Mouse (Mus musculus) embryonic facial prominence, embryonic 11.5 days (tissue): ENCODE measurements around the gene Daam1. TPM values are rescaled to one million over a fixed set of nuclear protein-coding genes. Genes with fewer than 3 reads are reported as not detected.

Experiments
- ATAC-seq: fragments of 200-750 bp; cut with Nextera tagmentation; replicated peaks from 2 replicates; pipeline ENCODE4 v1.8.0; 2017; ENCODE audit warnings: low read depth; ENCODE audit not compliant: insufficient number of reproducible peaks, low FRiP score, low TSS enrichment
- DNase-seq: peaks from one replicate; pipeline ENCODE4 v3.0.0-alpha.2; 2015; ENCODE audit warnings: low spot score
- H3K27ac ChIP-seq: fragments of 300-500 bp; sonication (generic); replicated peaks from 2 replicates; pipeline ENCODE4 v1.5.1; 2014; ENCODE audit warnings: mild to moderate bottlenecking, low read depth, low read length, control low read depth
- H3K27me3 ChIP-seq: fragments of 300-500 bp; sonication (generic); 2 replicates; pipeline ENCODE4 v1.6.1; 2014; ENCODE audit warnings: mild to moderate bottlenecking, low read length, moderate library complexity, mixed read lengths; ENCODE audit not compliant: control insufficient read depth, insufficient read depth
- H3K36me3 ChIP-seq: fragments of 300-500 bp; sonication (generic); replicated peaks from 2 replicates; pipeline ENCODE4 v1.6.1; 2014; ENCODE audit warnings: low read depth, mild to moderate bottlenecking, low read length, moderate library complexity, mixed read lengths; ENCODE audit not compliant: control insufficient read depth, insufficient read depth
- H3K4me1 ChIP-seq: fragments of 300-500 bp; sonication (generic); 2 replicates; pipeline ENCODE4 v1.6.1; 2014; ENCODE audit warnings: low read length, mixed read lengths; ENCODE audit not compliant: control insufficient read depth, insufficient read depth
- H3K4me2 ChIP-seq: fragments of 300-500 bp; sonication (generic); 2 replicates; pipeline ENCODE4 v1.6.1; 2014; ENCODE audit warnings: low read depth, mild to moderate bottlenecking, control low read depth, low read length, moderate library complexity
- H3K4me3 ChIP-seq: fragments of 300-500 bp; sonication (generic); 2 replicates; pipeline ENCODE4 v1.5.1; 2014; ENCODE audit warnings: low read depth, low read length, control low read depth
- H3K9ac ChIP-seq: fragments of 300-500 bp; sonication (generic); replicated peaks from 2 replicates; pipeline ENCODE4 v1.6.1; 2014; ENCODE audit warnings: mild to moderate bottlenecking, control low read depth, low read length
- H3K9me3 ChIP-seq: fragments of 300-500 bp; sonication (generic); replicated peaks from 2 replicates; pipeline ENCODE4 v1.6.1; 2016; ENCODE audit warnings: mild to moderate bottlenecking, low read length, inconsistent platforms, mixed read lengths; ENCODE audit not compliant: control insufficient read depth
- WGBS: fragments of 180-500 bp; shearing (Covaris S2); extraction: QIAGEN DNeasy Blood & Tissue Kit; methylation state at CpG from one replicate; pipeline ENCODE4 v1.1.7; 2014; 5-methylcytosine and 5-hydroxymethylcytosine counted together
- polyA plus RNA-seq: library from polyadenylated mRNA; unstranded; fragments of >200 nt; fragmentation: Nextera tagmentation; extraction: Ambion mirVana; gene quantifications from 2 replicates; pipeline ENCODE4 v1.2.1, GENCODE M21; 2014

Daam1 gene
- polyA plus RNA-seq, 1 experiment from 2014 or later, result 16.3 TPM

DNA sequence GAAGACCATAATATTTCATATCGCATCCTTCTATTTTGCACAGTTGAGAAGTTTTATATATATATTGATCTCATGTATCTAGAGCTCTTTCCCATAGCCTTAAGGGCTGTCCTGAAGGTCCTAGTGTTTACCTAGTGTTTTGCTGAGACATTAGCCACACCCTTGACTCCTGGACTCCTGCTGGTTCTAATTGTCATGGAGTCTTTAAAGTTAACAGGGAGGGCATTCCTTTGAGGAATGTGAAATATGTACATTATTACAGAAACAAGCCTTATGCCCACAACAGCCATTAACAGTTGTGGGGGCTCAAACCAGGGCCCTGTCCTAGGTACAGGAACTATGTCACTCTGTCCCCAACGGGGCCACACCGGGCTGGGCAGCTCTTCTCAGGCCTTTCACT, 180.5 kb downstream of the Daam1 start:
- H3K27ac ChIP-seq, result no peak overlapping the region
- H3K9me3 ChIP-seq, result no peaks in the 10 kb centered on the region
- no peak overlapping the region for H3K4me3 ChIP-seq
- DNase-seq, result no peak
- H3K27me3 ChIP-seq, result no peaks in the 10 kb centered on the region
- H3K36me3 ChIP-seq, result no peaks in the 10 kb centered on the region
- H3K4me1 ChIP-seq, result no peaks in the 10 kb centered on the region
- ATAC-seq, result no peak
- H3K9ac ChIP-seq, result no peak overlapping the region
- 85% methylated on average over 3 of the region's 3 CpGs for WGBS
- H3K4me2 ChIP-seq, result no peak overlapping the region

DNA sequence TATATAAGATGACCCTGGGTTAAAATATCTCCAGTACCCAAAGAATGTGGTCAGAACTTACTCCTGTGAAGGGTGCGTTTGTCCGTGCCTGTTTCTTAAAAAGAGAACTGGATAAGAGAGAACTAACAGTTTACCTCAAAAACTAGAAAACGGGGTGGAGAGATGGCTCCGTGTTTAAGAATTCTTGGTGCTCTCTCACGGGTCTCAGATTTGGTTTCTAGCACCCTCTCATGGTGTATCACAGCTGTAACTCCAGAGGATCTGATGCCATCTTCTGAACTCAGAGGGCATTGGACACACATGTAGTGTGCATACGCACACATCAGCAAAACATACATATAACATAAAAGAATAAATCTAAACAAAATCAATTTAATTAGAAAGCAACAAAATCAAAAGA, 181.2 kb downstream of the Daam1 start:
- no peak for ATAC-seq
- no peak overlapping the region for H3K9ac ChIP-seq
- WGBS, result 93% methylated on average over 6 of the region's 6 CpGs
- no peak overlapping the region for H3K4me3 ChIP-seq
- DNase-seq, result no peak
- H3K4me2 ChIP-seq, result no peak overlapping the region
- no peaks in the 10 kb centered on the region for H3K4me1 ChIP-seq
- no peak overlapping the region for H3K27ac ChIP-seq
- no peaks in the 10 kb centered on the region for H3K9me3 ChIP-seq
- no peaks in the 10 kb centered on the region for H3K36me3 ChIP-seq
- H3K27me3 ChIP-seq, result no peaks in the 10 kb centered on the region

DNA sequence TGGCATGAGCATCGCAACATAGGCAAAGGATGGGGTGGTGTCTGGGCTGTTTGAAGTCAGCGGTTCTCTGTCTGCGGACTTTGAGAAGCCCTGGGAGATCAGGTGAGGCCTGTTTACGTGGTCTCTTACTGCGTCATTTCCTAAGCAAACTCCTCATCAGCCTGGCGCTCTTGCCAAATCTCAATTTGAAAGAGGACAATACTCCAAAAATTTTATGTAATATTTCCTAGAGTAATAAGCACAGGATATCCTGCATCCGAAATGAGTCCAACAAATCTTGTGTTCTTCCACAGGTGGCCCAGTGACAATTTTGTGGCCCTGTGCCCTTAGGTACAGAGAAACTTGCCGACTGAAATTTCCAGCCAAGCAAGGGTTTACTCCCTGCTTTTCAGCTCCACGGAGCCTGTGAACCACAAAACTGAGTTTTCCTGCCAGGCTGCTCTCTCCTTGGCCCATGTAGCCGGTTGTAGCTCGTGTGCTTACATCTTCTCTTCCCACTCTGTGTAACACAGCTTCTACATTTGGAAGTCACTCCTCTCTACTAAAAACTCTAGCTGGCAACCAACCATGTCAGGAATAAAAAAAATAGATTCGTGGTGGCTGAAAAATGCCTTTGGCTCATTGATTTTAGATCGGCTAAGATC, 183.0 kb downstream of the Daam1 start:
- no peak overlapping the region for H3K27ac ChIP-seq
- H3K27me3 ChIP-seq, result no peaks in the 10 kb centered on the region
- H3K36me3 ChIP-seq, result no peaks in the 10 kb centered on the region
- H3K4me3 ChIP-seq, result no peak overlapping the region
- ATAC-seq, result no peak
- no peak for DNase-seq
- H3K9ac ChIP-seq, result no peak overlapping the region
- H3K4me2 ChIP-seq, result no peak overlapping the region
- H3K4me1 ChIP-seq, result no peaks in the 10 kb centered on the region
- H3K9me3 ChIP-seq, result no peaks in the 10 kb centered on the region
- 85% methylated on average over 13 of the region's 13 CpGs for WGBS

DNA sequence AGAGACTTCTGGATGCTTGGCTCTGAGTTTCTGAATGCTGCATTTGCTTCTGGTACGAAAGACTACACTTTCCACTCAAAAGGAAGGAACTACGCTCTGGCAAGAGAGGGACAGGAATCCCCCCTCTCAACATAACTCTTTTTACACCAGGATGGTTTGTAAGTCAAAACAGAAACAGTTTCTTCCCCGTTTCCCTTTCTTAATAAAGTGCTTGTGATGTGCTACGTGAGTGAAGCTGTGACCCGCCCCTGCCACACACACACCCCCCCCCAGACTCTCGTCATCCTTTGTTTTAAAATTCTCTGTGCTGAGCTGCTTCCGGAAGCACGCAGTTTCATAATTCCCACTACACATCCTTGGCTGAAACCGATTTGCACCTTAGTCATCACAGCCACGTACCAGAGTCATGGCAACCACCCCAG, 183.5 kb downstream of the Daam1 start:
- DNase-seq (no peak), ATAC-seq (no peak)
- Histone ChIP-seq H3K27ac (no peak overlapping the region), H3K9ac (no peak overlapping the region), H3K27me3 (no peaks in the 10 kb centered on the region), H3K4me2 (no peak overlapping the region), H3K9me3 (no peaks in the 10 kb centered on the region), H3K4me3 (no peak overlapping the region), H3K36me3 (no peaks in the 10 kb centered on the region), H3K4me1 (no peaks in the 10 kb centered on the region)
- 68% methylated on average over 10 of the region's 10 CpGs for WGBS

DNA sequence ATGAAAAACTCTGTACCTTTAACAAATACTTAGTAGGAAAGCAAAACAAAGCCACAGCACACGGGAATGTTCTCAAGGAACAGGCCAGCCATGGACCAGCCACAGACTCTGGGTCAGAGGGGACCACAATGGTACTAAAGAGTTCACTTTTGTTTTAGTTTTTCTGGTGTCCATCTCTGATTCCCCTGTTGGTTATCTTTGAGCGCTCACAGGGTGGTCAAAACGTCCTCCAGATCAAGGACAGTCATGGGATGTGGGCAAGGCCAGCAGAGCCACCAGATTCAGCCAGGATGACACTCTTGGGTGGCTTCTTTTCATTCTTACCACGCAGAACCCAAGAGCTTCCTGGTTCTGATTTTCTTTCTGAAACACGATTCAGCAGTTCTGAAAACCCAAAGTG, 184.4 kb downstream of the Daam1 start:
- no peak overlapping the region for H3K4me3 ChIP-seq
- WGBS, result 75% methylated on average over 5 of the region's 5 CpGs
- no peak overlapping the region for H3K9ac ChIP-seq
- no peaks in the 10 kb centered on the region for H3K27me3 ChIP-seq
- DNase-seq (no peak), ATAC-seq (no peak)
- H3K27ac ChIP-seq, result no peak overlapping the region
- no peaks in the 10 kb centered on the region for H3K9me3 ChIP-seq
- H3K36me3 ChIP-seq, result no peaks in the 10 kb centered on the region
- no peak overlapping the region for H3K4me2 ChIP-seq
- H3K4me1 ChIP-seq, result no peaks in the 10 kb centered on the region

DNA sequence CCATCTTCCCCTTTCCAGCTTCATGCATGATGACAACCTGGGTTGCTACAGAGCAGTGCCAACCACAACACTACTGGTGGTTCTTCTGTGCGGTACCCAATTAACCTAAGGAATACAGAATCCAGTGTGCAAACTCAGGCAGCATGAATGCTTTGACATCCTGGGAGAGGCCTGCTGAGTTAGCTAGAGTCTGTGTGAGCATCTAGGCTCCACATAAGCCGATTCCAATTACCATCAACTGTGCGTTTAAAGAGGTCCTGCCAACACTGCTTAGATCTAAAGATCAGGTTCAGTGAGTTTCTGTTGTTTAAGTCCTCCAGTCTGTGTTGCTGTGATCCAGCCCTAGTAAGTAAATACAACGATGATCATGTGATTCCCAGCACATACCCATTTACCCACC, 189.4 kb downstream of the Daam1 start:
- Histone ChIP-seq H3K4me3 (no peak overlapping the region), H3K9ac (no peak overlapping the region), H3K9me3 (no peaks in the 10 kb centered on the region), H3K4me1 (no peaks in the 10 kb centered on the region), H3K27me3 (no peaks in the 10 kb centered on the region), H3K27ac (no peak overlapping the region), H3K4me2 (no peak overlapping the region), H3K36me3 (no peaks in the 10 kb centered on the region)
- no peak for DNase-seq
- no peak; the same call in 1 of the 2 replicates for ATAC-seq
- 82% methylated on average over 4 of the region's 4 CpGs for WGBS

DNA sequence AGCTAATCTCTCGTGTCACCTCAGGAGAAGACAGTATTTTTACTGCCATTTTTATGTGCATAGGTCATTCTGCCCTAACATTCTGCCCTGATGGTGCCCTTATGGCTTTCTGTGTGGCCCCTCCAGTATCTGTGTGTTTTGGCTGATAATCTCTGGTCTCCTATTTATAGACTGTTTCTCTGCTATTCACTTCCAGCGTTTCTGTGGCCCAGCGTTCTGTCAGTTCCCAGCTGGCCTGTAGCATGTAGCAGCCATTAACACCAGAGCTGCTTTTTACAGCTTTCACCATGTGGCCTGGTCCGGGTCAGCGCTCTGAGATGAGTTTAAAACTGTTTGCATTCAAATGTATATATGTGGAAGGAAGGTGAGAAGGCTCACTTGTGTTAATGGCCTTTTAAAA, 190.7 kb downstream of the Daam1 start:
- Histone ChIP-seq H3K4me2 (no peak overlapping the region), H3K27me3 (no peaks in the 10 kb centered on the region), H3K9me3 (no peaks in the 10 kb centered on the region), H3K27ac (no peak overlapping the region), H3K36me3 (no peaks in the 10 kb centered on the region), H3K4me3 (no peak overlapping the region), H3K9ac (no peak overlapping the region), H3K4me1 (no peaks in the 10 kb centered on the region)
- whole genome bisulfite sequencing, result 81% methylated on average over 5 of the region's 5 CpGs
- no peak for DNase-seq
- ATAC-seq, result no peak

DNA sequence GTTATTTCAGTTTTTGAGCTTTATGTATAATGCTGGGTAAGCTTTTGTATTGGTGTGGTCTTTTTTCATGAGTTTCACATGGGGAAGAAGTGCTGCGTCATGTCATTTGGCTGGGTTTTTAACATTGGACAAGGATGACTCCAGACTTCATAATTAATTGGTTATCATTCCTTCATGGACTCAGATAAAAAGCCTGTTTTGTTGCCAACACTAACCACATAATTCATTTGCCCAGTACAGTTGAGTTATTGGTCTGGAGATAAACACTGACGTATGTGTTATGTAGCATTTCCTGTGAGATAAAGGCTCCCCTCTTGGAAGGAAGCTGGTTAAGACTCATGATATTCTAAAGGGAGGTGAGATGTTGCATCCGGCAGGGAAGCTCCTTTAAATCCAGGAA, 191.9 kb downstream of the Daam1 start:
- Histone ChIP-seq H3K4me3 (no peak overlapping the region), H3K27me3 (no peaks in the 10 kb centered on the region), H3K4me1 (no peaks in the 10 kb centered on the region), H3K36me3 (no peaks in the 10 kb centered on the region), H3K27ac (no peak overlapping the region), H3K9me3 (no peaks in the 10 kb centered on the region), H3K4me2 (no peak overlapping the region), H3K9ac (no peak overlapping the region)
- ATAC-seq (no peak), DNase-seq (no peak)
- 91% methylated on average over 3 of the region's 3 CpGs for WGBS
